Mouse (Mus musculus): Measurements from ENCODE around the gene Gm20388. TPM values are rescaled to one million over a fixed set of nuclear protein-coding genes. Genes with fewer than 3 reads are reported as not detected.

The Gm20388 gene
- polyA plus RNA-seq, 1 experiment from 2014 or later, result 7.4 TPM

- Histone ChIP-seq H3K9me3 (replicated peaks) (no peaks in the 10 kb centered on the region), H3K4me1 (peaks cover 31% of the 10 kb centered on the region), H3K27me3 (peaks cover 100% of the 10 kb centered on the region), H3K9ac (no peak overlapping the region), H3K36me3 (no peaks in the 10 kb centered on the region), H3K4me2 (no peak overlapping the region), H3K4me3 (replicated peaks) (no peak overlapping the region), H3K27ac (no peak overlapping the region)
- no peak for ATAC-seq (replicated peaks; ENCODE audit: low FRiP score)
- WGBS, result 4% methylated on average over 14 of the region's 14 CpGs
Observed at GRCm38 (mm10) chr8:121078721-121079120, 1168.1 kb downstream of the Gm20388 start.

GRCm38 (mm10) chr8:121079201-121079600 lies 1168.6 kb downstream of the Gm20388 start:
- Histone ChIP-seq H3K4me1 (peaks cover 31% of the 10 kb centered on the region), H3K27me3 (peaks cover 100% of the 10 kb centered on the region), H3K36me3 (no peaks in the 10 kb centered on the region), H3K9ac (no peak overlapping the region), H3K4me2 (no peak overlapping the region), H3K4me3 (replicated peaks) (no peak overlapping the region), H3K9me3 (replicated peaks) (no peaks in the 10 kb centered on the region), H3K27ac (no peak overlapping the region)
- ATAC-seq (replicated peaks; ENCODE audit: low FRiP score), result no peak
- under 1% methylated on average over 7 of the region's 7 CpGs for WGBS

- WGBS, result 7% methylated on average over 12 of the region's 12 CpGs
- Histone ChIP-seq H3K4me2 (no peak overlapping the region), H3K27me3 (peaks cover 100% of the 10 kb centered on the region), H3K9me3 (replicated peaks) (no peaks in the 10 kb centered on the region), H3K4me3 (replicated peaks) (no peak overlapping the region), H3K4me1 (peaks cover 35% of the 10 kb centered on the region), H3K36me3 (no peaks in the 10 kb centered on the region), H3K9ac (no peak overlapping the region), H3K27ac (no peak overlapping the region)
- no peak for ATAC-seq (replicated peaks; ENCODE audit: low FRiP score)
Observed at GRCm38 (mm10) chr8:121079944-121080343, 1169.3 kb downstream of the Gm20388 start.

GRCm38 (mm10) chr8:121080361-121081090 lies 1169.9 kb downstream of the Gm20388 start:
- no peaks in the 10 kb centered on the region for H3K36me3 ChIP-seq
- no peaks in the 10 kb centered on the region for H3K9me3 ChIP-seq (replicated peaks)
- ATAC-seq (replicated peaks; ENCODE audit: low FRiP score), result no peak
- H3K27me3 ChIP-seq, result peaks cover 100% of the 10 kb centered on the region
- H3K9ac ChIP-seq, result no peak overlapping the region
- under 1% methylated on average over 49 of the region's 49 CpGs for WGBS
- no peak overlapping the region for H3K27ac ChIP-seq
- peaks cover 37% of the 10 kb centered on the region for H3K4me1 ChIP-seq
- H3K4me3 ChIP-seq (replicated peaks), result no peak overlapping the region
- H3K4me2 ChIP-seq, result peak overlapping the region; percentile 14

GRCm38 (mm10) chr8:121081398-121081797 lies 1170.8 kb downstream of the Gm20388 start:
- Histone ChIP-seq H3K27me3 (peaks cover 100% of the 10 kb centered on the region), H3K4me3 (replicated peaks) (0 out of 2 replicates have a peak overlapping the region, but pooled peaks have one; percentile 2), H3K4me2 (no peak overlapping the region), H3K4me1 (peaks cover 37% of the 10 kb centered on the region), H3K9ac (no peak overlapping the region), H3K27ac (no peak overlapping the region), H3K9me3 (replicated peaks) (no peaks in the 10 kb centered on the region), H3K36me3 (no peaks in the 10 kb centered on the region)
- 2% methylated on average over 7 of the region's 7 CpGs for WGBS
- ATAC-seq (replicated peaks; ENCODE audit: low FRiP score), result no peak

GRCm38 (mm10) chr8:121082218-121083092 lies 1171.8 kb downstream of the Gm20388 start:
- Histone ChIP-seq H3K4me1 (peaks cover 37% of the 10 kb centered on the region), H3K9me3 (replicated peaks) (no peaks in the 10 kb centered on the region), H3K36me3 (no peaks in the 10 kb centered on the region), H3K9ac (0 out of 2 replicates have a peak overlapping the region, but pooled peaks have one; percentile 50), H3K4me2 (peak overlapping the region; percentile 98), H3K27me3 (peaks cover 100% of the 10 kb centered on the region), H3K4me3 (replicated peaks) (peak overlapping the region; percentile 62), H3K27ac (no peak overlapping the region)
- ATAC-seq (replicated peaks; ENCODE audit: low FRiP score), result no peak
- 2% methylated on average over 57 of the region's 57 CpGs for WGBS

GRCm38 (mm10) chr8:121083093-121083935 lies 1172.7 kb downstream of the Gm20388 start:
- H3K36me3 ChIP-seq, result no peaks in the 10 kb centered on the region
- H3K27me3 ChIP-seq, result peaks cover 100% of the 10 kb centered on the region
- H3K9ac ChIP-seq, result peak overlapping the region; percentile 50
- H3K9me3 ChIP-seq (replicated peaks), result no peaks in the 10 kb centered on the region
- H3K4me2 ChIP-seq, result peak overlapping the region; percentile 98
- peak overlapping the region; percentile 62 for H3K4me3 ChIP-seq (replicated peaks)
- ATAC-seq (replicated peaks; ENCODE audit: low FRiP score), result peak; percentile 86
- under 1% methylated on average over 76 of the region's 89 CpGs for WGBS
- peaks cover 37% of the 10 kb centered on the region for H3K4me1 ChIP-seq
- H3K27ac ChIP-seq, result no peak overlapping the region

- Histone ChIP-seq H3K4me2 (peak overlapping the region; percentile 98), H3K36me3 (no peaks in the 10 kb centered on the region), H3K27ac (no peak overlapping the region), H3K4me3 (replicated peaks) (peak overlapping the region; percentile 62), H3K9ac (peak overlapping the region; percentile 50), H3K4me1 (peaks cover 37% of the 10 kb centered on the region), H3K9me3 (replicated peaks) (no peaks in the 10 kb centered on the region), H3K27me3 (peaks cover 100% of the 10 kb centered on the region)
- WGBS, result 1% methylated on average over 17 of the region's 27 CpGs
- ATAC-seq (replicated peaks; ENCODE audit: low FRiP score), result no peak; the same call in 1 of the 2 replicates
Observed at GRCm38 (mm10) chr8:121083936-121084209, 1173.2 kb downstream of the Gm20388 start.

- H3K27me3 ChIP-seq, result peaks cover 100% of the 10 kb centered on the region
- peaks cover 40% of the 10 kb centered on the region for H3K4me1 ChIP-seq
- peak within 1 kb of the TSS; percentile 50 for H3K9ac ChIP-seq
- H3K27ac ChIP-seq, result no peak within 1 kb of the TSS
- ATAC-seq (replicated peaks; ENCODE audit: low FRiP score), result peak; percentile 53; the same call in 1 of the 2 replicates
- H3K4me3 ChIP-seq (replicated peaks), result peak within 1 kb of the TSS; percentile 62
- peak within 1 kb of the TSS; percentile 98 for H3K4me2 ChIP-seq
- WGBS, result 0% methylated on average over 73 of the region's 83 CpGs
- no peaks in the 10 kb centered on the region for H3K9me3 ChIP-seq (replicated peaks)
- no peaks in the 10 kb centered on the region for H3K36me3 ChIP-seq
Observed at GRCm38 (mm10) chr8:121084210-121084951, 1173.7 kb downstream of the Gm20388 start, which contains the start of gene Foxf1. Foxf1 (plus strand) TSS chr8:121084386.

- Histone ChIP-seq H3K4me2 (peak overlapping the region; percentile 98), H3K9me3 (replicated peaks) (no peaks in the 10 kb centered on the region), H3K9ac (0 out of 2 replicates have a peak overlapping the region, but pooled peaks have one; percentile 12), H3K4me1 (peaks cover 46% of the 10 kb centered on the region), H3K4me3 (replicated peaks) (peak overlapping the region; percentile 62), H3K27ac (no peak overlapping the region), H3K27me3 (peaks cover 100% of the 10 kb centered on the region), H3K36me3 (no peaks in the 10 kb centered on the region)
- 5% methylated on average over 30 of the region's 30 CpGs for WGBS
- no peak for ATAC-seq (replicated peaks; ENCODE audit: low FRiP score)
Observed at GRCm38 (mm10) chr8:121085011-121085410, 1174.4 kb downstream of the Gm20388 start.

- H3K27me3 ChIP-seq, result peaks cover 100% of the 10 kb centered on the region
- H3K27ac ChIP-seq, result no peak overlapping the region
- no peak overlapping the region for H3K4me2 ChIP-seq
- ATAC-seq (replicated peaks; ENCODE audit: low FRiP score), result no peak
- H3K36me3 ChIP-seq, result no peaks in the 10 kb centered on the region
- peaks cover 46% of the 10 kb centered on the region for H3K4me1 ChIP-seq
- 73% methylated on average over 3 of the region's 3 CpGs for WGBS
- no peak overlapping the region for H3K9ac ChIP-seq
- H3K4me3 ChIP-seq (replicated peaks), result no peak overlapping the region
- H3K9me3 ChIP-seq (replicated peaks), result no peaks in the 10 kb centered on the region
Observed at GRCm38 (mm10) chr8:121085561-121085960, 1174.9 kb downstream of the Gm20388 start.
